Mouse (Mus musculus) intestine, embryonic 15.5 days (tissue): ENCODE results near the gene Fmod. TPM values are rescaled to one million over a fixed set of nuclear protein-coding genes. Genes with fewer than 3 reads are reported as not detected.

ENCODE experiments used
- ATAC-seq: fragments of 200-750 bp; cut with Nextera tagmentation; 2 replicates; pipeline ENCODE4 v1.8.0; 2017; ENCODE audit warnings: moderate TSS enrichment, moderate library complexity
- H3K27ac ChIP-seq: fragments of 300-500 bp; sonication (generic); 2 replicates; pipeline ENCODE4 v1.5.1; 2015; ENCODE audit warnings: mild to moderate bottlenecking, inconsistent platforms
- H3K27me3 ChIP-seq: fragments of 300-500 bp; sonication (generic); replicated peaks from 2 replicates; pipeline ENCODE4 v1.6.1; 2015; ENCODE audit warnings: inconsistent platforms
- H3K36me3 ChIP-seq: fragments of 300-500 bp; sonication (generic); 2 replicates; pipeline ENCODE4 v1.6.1; 2015; ENCODE audit warnings: inconsistent platforms
- H3K4me1 ChIP-seq: fragments of 300-500 bp; sonication (generic); replicated peaks from 2 replicates; pipeline ENCODE4 v1.6.1; 2015; ENCODE audit warnings: inconsistent platforms
- H3K4me2 ChIP-seq: fragments of 300-500 bp; sonication (generic); replicated peaks from 2 replicates; pipeline ENCODE4 v1.6.1; 2015; ENCODE audit warnings: mild to moderate bottlenecking, inconsistent platforms
- H3K4me3 ChIP-seq: fragments of 300-500 bp; sonication (generic); replicated peaks from 2 replicates; pipeline ENCODE4 v1.5.1; 2015; ENCODE audit warnings: inconsistent platforms
- H3K9ac ChIP-seq: fragments of 300-500 bp; sonication (generic); 2 replicates; pipeline ENCODE4 v1.6.1; 2015; ENCODE audit warnings: inconsistent platforms
- H3K9me3 ChIP-seq: fragments of 300-500 bp; sonication (generic); 2 replicates; pipeline ENCODE4 v1.6.1; 2016; ENCODE audit warnings: inconsistent platforms
- WGBS: fragments of 180-500 bp; shearing (Covaris S2); methylation state at CpG from one replicate; pipeline ENCODE4 v1.1.7; 2015; 5-methylcytosine and 5-hydroxymethylcytosine counted together
- polyA plus RNA-seq: library from polyadenylated mRNA; unstranded; fragments of >200 nt; fragmentation: Nextera tagmentation; extraction: Ambion mirVana; gene quantifications from 2 replicates; pipeline ENCODE4 v1.2.1, GENCODE M21; 2015

Fmod gene
- polyA plus RNA-seq, 1 experiment from 2014 or later = 9.2 TPM

DNA sequence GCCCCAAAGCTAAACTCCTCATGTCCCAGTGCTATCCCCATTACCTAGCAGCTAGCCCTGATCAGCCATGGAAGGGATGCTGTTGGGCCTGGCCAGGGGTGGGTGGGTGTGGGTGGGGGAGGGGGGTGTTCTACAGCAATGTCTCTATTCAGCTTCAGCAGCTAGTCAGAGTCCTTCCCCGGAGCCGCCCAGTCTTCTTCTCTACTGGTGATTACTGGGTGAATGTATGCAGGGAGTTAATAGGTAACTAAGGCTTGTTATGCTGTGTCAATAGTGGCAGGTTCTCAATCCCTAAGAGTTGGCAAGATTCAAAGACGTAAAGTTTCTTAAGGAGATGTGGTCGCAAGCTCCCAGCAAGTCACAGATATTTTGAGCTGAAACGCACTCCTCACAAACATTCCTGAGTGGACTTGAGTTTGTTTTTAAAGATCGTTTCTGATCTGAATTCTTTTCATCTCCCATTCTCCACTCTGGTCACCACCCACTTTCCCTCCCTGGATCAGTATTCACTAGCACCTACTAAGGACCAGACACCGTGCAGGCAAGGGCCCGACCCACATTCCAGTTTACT, 33.1 kb downstream of the Fmod start:
- Histone ChIP-seq H3K9me3 (no peaks in the 10 kb centered on the region), H3K27ac (peak overlapping the region; percentile 69), H3K4me1 (peaks cover 45% of the 10 kb centered on the region), H3K4me3 (no peak overlapping the region), H3K27me3 (no peaks in the 10 kb centered on the region), H3K9ac (no peak overlapping the region), H3K36me3 (no peaks in the 10 kb centered on the region), H3K4me2 (peak overlapping the region; percentile 43)
- ATAC-seq = peak; percentile 73
- WGBS = 41% methylated on average over 8 of the region's 8 CpGs

- Histone ChIP-seq H3K9ac (no peak overlapping the region), H3K4me1 (peaks cover 44% of the 10 kb centered on the region), H3K9me3 (no peaks in the 10 kb centered on the region), H3K36me3 (no peaks in the 10 kb centered on the region), H3K4me2 (no peak overlapping the region), H3K27ac (peak overlapping the region; percentile 17), H3K4me3 (no peak overlapping the region), H3K27me3 (no peaks in the 10 kb centered on the region)
- whole genome bisulfite sequencing = 41% methylated on average over 10 of the region's 10 CpGs
- ATAC-seq = 0 out of 2 replicates have a peak, but pooled peaks have one; percentile 5
Observed at GRCm38 (mm10) chr1:134071411-134072018, 34.5 kb downstream of the Fmod start.

DNA sequence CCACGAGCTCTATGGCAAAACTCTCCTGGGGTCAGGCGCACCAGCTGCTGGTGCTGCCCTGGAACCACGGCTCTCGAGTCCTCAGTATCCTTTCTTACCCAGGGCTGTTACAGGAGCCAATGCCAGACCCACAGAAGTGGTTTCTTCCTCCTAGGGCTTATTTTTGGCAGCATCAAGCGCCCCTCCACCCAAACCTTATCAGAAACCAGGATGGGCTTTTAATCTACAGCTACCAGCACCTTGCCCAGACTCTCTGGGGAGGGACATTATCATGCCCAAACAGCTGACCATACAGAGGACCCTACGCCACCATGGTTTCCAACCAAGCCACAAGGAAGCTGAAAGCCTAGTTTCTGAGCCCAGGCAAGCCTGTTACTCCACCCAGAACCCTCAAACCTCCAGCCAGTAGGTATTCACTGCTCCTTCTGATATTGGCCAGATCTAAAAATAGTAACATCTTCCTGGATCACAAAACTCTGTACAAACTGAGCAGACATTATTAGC, 36.1 kb downstream of the Fmod start:
- no peak; the same call in 1 of the 2 replicates for ATAC-seq
- Histone ChIP-seq H3K4me1 (peaks cover 44% of the 10 kb centered on the region), H3K27ac (no peak overlapping the region)

DNA sequence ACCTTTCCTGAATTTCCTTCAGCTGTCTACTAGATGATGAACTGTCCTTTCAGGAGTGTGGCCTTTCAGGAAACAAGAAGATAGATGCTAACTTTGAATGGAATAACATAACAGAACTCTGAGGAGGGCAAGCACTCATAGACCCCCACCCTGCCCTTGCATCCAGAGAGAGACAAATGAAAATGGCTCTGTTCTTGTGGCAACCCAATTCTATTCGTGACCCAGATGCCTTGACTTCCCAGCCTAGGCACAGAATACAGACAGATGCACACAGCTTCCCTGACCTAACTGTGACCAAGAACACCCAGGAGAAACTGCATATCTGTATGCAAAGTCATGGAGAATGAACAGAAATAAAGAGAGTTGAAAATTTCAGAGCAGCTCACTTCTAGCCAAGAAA, 36.6 kb downstream of the Fmod start:
- peaks cover 46% of the 10 kb centered on the region for H3K4me1 ChIP-seq

More for the DNA sequence above, 36.1 kb downstream of the Fmod start:
- Histone ChIP-seq H3K9me3 (no peaks in the 10 kb centered on the region), H3K36me3 (no peaks in the 10 kb centered on the region), H3K9ac (no peak overlapping the region), H3K27me3 (no peaks in the 10 kb centered on the region), H3K4me3 (no peak overlapping the region), H3K4me2 (no peak overlapping the region)
- WGBS = 77% methylated on average over 6 of the region's 6 CpGs

DNA sequence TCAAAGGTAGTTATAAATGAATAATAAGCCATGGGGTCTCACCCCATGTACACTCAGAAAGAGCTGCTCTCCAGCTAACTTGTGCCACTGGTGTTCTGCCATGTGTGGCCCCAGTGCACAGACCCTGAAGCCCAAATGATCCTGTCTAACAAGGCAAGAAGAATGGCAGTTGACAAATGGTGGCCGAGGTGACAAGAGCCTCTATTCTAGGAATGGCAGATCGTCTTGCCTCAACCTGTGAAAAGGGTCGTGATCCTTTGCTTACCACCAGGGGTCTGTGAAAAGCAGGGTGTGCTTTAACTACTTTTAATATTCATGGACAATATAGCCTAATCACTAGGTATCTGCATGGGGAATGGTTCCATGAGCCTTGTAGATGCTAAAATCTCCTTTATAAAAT, 37.1 kb downstream of the Fmod start:
- ATAC-seq = no peak
- Histone ChIP-seq H3K9ac (no peak overlapping the region), H3K4me3 (no peak overlapping the region), H3K9me3 (no peaks in the 10 kb centered on the region), H3K27ac (no peak overlapping the region), H3K36me3 (no peaks in the 10 kb centered on the region), H3K4me2 (no peak overlapping the region), H3K27me3 (no peaks in the 10 kb centered on the region), H3K4me1 (peaks cover 46% of the 10 kb centered on the region)
- 69% methylated on average over 3 of the region's 3 CpGs for WGBS

More for the DNA sequence above, 36.6 kb downstream of the Fmod start:
- Histone ChIP-seq H3K27me3 (no peaks in the 10 kb centered on the region), H3K4me2 (no peak overlapping the region), H3K4me3 (no peak overlapping the region), H3K9ac (no peak overlapping the region), H3K27ac (no peak overlapping the region), H3K9me3 (no peaks in the 10 kb centered on the region), H3K36me3 (no peaks in the 10 kb centered on the region)
- WGBS = 57% methylated on average over 1 of the region's 1 CpGs
- no peak for ATAC-seq

DNA sequence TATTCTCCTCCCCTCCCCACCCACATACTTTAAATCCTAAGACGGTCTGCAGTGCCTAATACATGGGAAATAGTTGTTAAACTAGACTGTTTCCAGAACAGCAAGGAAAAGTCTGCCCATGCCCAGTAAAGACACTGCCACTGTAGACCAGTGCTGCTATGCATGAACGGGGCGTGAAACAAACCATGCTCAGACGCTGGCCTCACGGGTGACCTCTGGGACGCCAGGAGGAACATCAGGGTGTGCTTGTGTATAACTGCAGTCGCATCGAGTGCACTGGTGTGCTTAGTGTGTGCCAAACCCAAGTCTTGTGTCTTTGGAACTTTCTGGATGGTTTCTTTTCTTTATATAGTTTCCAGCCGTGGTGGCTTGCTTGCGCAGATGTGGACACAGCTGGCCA, 37.6 kb downstream of the Fmod start:
- Histone ChIP-seq H3K36me3 (no peaks in the 10 kb centered on the region), H3K27ac (no peak overlapping the region), H3K4me1 (peaks cover 48% of the 10 kb centered on the region), H3K9ac (no peak overlapping the region), H3K9me3 (no peaks in the 10 kb centered on the region), H3K4me3 (no peak overlapping the region), H3K27me3 (no peaks in the 10 kb centered on the region), H3K4me2 (no peak overlapping the region)
- ATAC-seq = no peak
- WGBS = 77% methylated on average over 10 of the region's 10 CpGs

DNA sequence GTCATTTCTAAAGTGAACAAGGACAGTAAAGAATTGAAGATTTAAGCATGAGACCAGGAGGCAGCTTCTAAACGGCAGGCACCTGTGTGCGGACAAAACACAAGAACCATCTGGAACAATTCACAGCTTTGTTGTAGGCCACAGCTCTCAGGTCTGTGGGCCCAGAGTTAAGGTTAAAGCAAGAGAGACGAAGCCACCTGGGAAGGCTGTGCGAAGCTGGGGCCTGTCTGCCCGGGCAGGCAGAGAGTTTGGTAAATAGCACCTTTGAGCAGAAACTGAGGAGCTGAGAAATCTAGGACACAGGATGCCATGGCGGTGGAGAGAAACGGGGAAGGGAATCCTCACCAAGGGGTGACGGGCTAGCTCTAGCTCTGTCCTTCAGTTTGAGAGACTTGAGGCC, 38.5 kb downstream of the Fmod start:
- Histone ChIP-seq H3K9ac (0 out of 2 replicates have a peak overlapping the region, but pooled peaks have one; percentile 10), H3K4me1 (peaks cover 50% of the 10 kb centered on the region), H3K27ac (no peak overlapping the region), H3K4me3 (no peak overlapping the region), H3K27me3 (no peaks in the 10 kb centered on the region), H3K36me3 (no peaks in the 10 kb centered on the region), H3K4me2 (peak overlapping the region; percentile 80), H3K9me3 (no peaks in the 10 kb centered on the region)
- WGBS = 86% methylated on average over 8 of the region's 8 CpGs
- no peak for ATAC-seq

- no peak overlapping the region for H3K27ac ChIP-seq
- no peaks in the 10 kb centered on the region for H3K36me3 ChIP-seq
- H3K9me3 ChIP-seq = no peaks in the 10 kb centered on the region
- peaks cover 38% of the 10 kb centered on the region for H3K4me1 ChIP-seq
- no peak for ATAC-seq
- H3K4me2 ChIP-seq = peak overlapping the region; percentile 80
- 0 out of 2 replicates have a peak overlapping the region, but pooled peaks have one; percentile 0 for H3K9ac ChIP-seq
- peak overlapping the region; percentile 5; the same call in 1 of the 2 replicates for H3K4me3 ChIP-seq
- H3K27me3 ChIP-seq = no peaks in the 10 kb centered on the region
- WGBS = 76% methylated on average over 2 of the region's 2 CpGs
Observed at GRCm38 (mm10) chr1:134076789-134077188, 39.7 kb downstream of the Fmod start.

DNA sequence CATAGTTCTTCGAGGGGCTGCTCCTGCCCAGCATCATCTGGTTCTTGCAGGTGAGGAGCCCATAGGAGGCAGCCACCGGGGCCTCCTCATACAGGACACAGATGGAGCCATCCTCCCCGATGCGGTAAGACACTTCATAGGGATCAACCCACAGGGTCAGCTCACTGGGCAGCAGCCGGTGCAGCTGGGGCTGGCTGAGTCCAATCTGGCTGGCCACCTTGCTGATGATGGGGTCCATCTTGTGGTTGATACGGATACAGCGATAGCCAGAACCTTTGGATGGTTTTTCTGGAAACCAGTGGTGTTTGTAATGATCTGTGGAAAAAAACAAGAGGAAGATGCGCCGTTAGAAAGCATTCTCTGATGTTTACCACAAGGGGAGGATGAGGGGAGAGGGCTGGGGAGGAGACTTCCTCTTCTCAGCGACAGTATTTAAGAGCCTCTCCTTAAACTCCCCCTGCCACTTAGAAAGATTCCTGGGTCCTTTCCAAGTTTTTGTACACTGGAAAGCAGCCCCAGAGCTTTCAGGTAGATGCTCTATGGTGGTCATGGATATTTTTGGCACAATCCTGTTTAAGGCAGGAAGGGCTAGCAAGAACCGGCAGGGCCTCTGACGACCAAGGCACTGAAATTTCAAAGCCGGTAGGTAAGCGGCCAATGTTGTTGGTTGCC, 40.5 kb downstream of the Fmod start:
- ATAC-seq = no peak
- WGBS = 41% methylated on average over 14 of the region's 14 CpGs
- Histone ChIP-seq H3K36me3 (no peaks in the 10 kb centered on the region), H3K9ac (peak overlapping the region; percentile 75), H3K4me2 (peak overlapping the region; percentile 80), H3K9me3 (no peaks in the 10 kb centered on the region), H3K27me3 (no peaks in the 10 kb centered on the region), H3K27ac (peak overlapping the region; percentile 52; the same call in 1 of the 2 replicates), H3K4me1 (peaks cover 37% of the 10 kb centered on the region), H3K4me3 (peak overlapping the region; percentile 68)

DNA sequence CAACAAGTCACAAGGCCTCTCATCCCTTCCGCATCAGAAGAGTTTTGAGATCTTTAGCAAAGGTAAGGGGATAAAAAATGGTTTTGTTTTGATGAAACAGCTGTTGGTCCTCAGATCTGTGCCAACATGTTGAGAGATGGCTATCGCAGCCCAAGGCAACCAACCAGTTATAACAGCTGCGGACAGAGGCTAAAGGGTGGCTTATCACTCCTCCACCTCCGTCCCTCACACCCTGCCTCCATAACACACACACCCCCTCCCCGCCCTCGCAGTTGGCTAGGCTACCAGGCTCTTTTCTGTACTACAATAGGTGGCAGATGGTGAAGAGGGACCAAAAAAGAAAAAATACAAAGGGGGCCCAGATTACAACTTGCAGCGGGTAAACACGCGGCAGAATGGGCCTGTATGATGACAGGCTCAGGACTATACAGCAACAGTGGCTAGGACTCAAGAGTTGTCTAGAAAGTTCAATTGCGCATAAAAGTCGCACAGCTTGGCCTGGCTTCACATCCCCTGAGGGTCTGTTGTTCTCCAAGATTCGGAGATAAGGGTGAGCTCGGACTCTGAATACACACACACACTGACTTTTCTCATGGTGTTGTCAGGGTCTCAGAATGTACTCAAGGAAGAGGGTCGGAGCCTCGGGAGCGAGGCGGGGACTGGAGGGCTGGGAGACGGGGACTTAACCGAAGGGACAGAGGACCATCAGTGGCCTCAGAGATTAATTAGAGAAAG, 41.2 kb downstream of the Fmod start:
- 8% methylated on average over 19 of the region's 19 CpGs for WGBS
- H3K36me3 ChIP-seq = no peaks in the 10 kb centered on the region
- peak overlapping the region; percentile 75 for H3K9ac ChIP-seq
- H3K9me3 ChIP-seq = no peaks in the 10 kb centered on the region
- peak overlapping the region; percentile 80 for H3K4me2 ChIP-seq
- peak overlapping the region; percentile 68 for H3K4me3 ChIP-seq
- H3K27ac ChIP-seq = peak overlapping the region; percentile 52
- peaks cover 40% of the 10 kb centered on the region for H3K4me1 ChIP-seq
- peak; percentile 11 for ATAC-seq
- H3K27me3 ChIP-seq = no peaks in the 10 kb centered on the region

GRCm38 (mm10) chr1:134078802-134079476, 41.9 kb downstream of the Fmod start, which contains the start of gene Btg2:
TSS of gene Btg2 (minus strand) at chr1:134079120.
- H3K9me3 ChIP-seq = no peaks in the 10 kb centered on the region
- no peaks in the 10 kb centered on the region for H3K36me3 ChIP-seq
- peak; percentile 97 for ATAC-seq
- H3K4me3 ChIP-seq = peak within 1 kb of the TSS; percentile 68
- H3K27me3 ChIP-seq = no peaks in the 10 kb centered on the region
- WGBS = under 1% methylated on average over 58 of the region's 62 CpGs
- peaks cover 41% of the 10 kb centered on the region for H3K4me1 ChIP-seq
- peak within 1 kb of the TSS; percentile 75 for H3K9ac ChIP-seq
- peak within 1 kb of the TSS; percentile 78 for H3K27ac ChIP-seq
- H3K4me2 ChIP-seq = peak within 1 kb of the TSS; percentile 80
